Mouse (Mus musculus) subcutaneous adipose tissue, adult 2 months (tissue): Measurements from ENCODE around the gene Kcnab2. TPM values are rescaled to one million over a fixed set of nuclear protein-coding genes. Genes with fewer than 3 reads are reported as not detected.

Experiments used
- polyA plus RNA-seq: library from polyadenylated mRNA; depleted of rRNA; stranded (reverse); fragments of >200 nt; gene quantifications from 2 replicates; pipeline ENCODE4 v1.2.3, GENCODE M21; 2012; ENCODE audit warnings: low replicate concordance; rRNA removed

The Kcnab2 gene
- polyA plus RNA-seq: 4.0 and 4.5 TPM in 2 replicates

DNA sequence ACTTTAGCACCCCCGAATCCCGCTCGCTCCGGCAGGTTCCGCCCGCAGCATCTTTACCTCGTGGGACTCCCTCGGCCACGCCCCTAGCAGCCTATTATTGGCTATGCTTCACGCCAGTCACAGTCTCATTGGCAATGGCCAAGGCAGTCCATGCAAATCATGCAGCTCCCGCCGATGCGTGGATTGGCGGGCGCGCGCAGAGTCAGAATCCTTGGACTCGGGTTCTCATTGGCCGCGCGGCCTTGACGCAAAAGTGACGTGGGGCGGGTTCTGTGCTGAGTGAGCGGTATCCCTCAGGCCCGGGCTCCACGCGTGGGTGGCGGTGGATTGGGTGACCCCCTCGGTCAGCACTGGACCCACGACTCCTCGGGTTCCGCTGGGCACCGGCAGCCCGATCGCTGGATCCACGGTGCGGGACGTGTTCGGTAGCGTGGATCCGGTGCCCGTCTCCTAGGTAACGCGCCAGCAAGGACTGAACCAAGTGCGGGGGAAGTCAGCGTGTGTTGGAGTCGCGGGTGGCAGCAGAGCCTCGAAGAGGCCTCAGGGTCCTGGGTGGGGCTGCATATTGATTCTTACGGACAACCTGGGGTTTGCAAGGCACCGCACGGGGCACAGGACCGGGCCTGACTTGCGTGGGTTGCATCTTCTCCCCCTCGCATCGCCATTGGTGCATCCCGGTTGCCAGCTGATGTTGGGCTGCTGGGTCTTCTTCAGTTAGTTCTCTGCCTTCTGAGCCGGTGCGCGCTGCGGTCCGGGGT lies at the start of gene Kcnab2:
Gene Kcnab2 (minus strand): TSS at position 406 of the 758 bp plus-strand sequence.

DNA sequence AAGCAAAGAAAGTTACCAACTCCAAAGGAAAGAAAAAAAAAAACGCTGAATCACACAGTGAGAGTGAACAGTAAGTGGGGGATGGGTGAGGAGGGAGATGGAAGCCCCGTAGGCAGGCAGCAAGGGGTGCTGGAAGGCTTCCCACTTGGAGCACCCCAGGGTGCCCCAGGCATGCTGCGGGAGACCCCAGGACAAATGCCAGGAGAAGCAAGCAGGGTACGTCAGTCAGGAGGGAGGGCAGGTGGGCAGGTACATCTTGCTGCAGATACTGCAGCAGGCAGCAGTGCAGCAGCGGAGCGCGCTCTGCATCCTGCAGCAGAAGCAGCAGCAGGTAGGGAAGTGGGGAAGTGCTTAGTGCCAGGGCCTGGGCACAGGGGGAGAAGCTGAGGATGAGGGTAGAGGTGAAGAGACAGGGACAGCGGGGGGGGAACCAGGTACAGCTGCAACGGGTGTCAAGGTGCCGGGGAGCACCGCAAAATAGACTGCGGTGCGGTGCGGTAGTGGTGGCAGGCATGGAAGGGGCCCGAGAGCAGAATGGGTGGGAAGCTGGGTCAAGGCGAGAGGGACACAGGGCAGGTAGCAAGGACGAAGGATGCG lies 1.1 kb downstream of the Kcnab2 start, which contains the start of gene Nphp4:
Gene Nphp4 (plus strand): TSS at position 280 of the 597 bp plus-strand sequence.

Other genes starting within 250 kb of the Kcnab2 start
- gene Gpr153, start 203.6 kb downstream of the Kcnab2 start, polyA plus RNA-seq: 19.5 and 68.5 TPM in 2 replicates
- not detected in 2 replicates for gene Hes3, start 186.2 kb downstream of the Kcnab2 start, polyA plus RNA-seq
- 26.9 and 41.0 TPM in 2 replicates for gene Icmt, start 180.6 kb downstream of the Kcnab2 start, polyA plus RNA-seq
- 0.62 and 6.2 TPM in 2 replicates for gene Rnf207, start 158.9 kb downstream of the Kcnab2 start, polyA plus RNA-seq
- gene Rpl22, start 152.1 kb downstream of the Kcnab2 start, polyA plus RNA-seq: 41.7 and 89.7 TPM in 2 replicates
- gene Chd5, start 139.2 kb downstream of the Kcnab2 start, polyA plus RNA-seq: 0.19 and 0.21 TPM in 2 replicates
- 0.62 and 2.5 TPM in 2 replicates for gene Nphp4, start 1.2 kb downstream of the Kcnab2 start, polyA plus RNA-seq